Mouse (Mus musculus) left cerebral cortex, postnatal 36 days (tissue): Measurements from ENCODE around the gene Sf1. TPM values are rescaled to one million over a fixed set of nuclear protein-coding genes. Genes with fewer than 3 reads are reported as not detected.

Source experiments
- DNase-seq, 2 experiments: peaks; one replicate each; pipeline ENCODE4 v3.0.0; 2021 to 2022; ENCODE audit warnings: low spot score in 2 of 2, mixed read lengths in 1 of 2
- intact Hi-C: fragments of 180-260 bp; cut with DNase I; formaldehyde crosslinking; loops from one replicate; pipeline ENCODE4 v1.15.1; 2025
- total RNA-seq, 2 experiments: library from RNA; stranded (reverse); gene quantifications; 2 replicates each; pipeline ENCODE4 v1.2.3; 2021

Sf1 gene
- total RNA-seq, 2 experiments from 2014 or later, result 158 to 227 TPM

DNA sequence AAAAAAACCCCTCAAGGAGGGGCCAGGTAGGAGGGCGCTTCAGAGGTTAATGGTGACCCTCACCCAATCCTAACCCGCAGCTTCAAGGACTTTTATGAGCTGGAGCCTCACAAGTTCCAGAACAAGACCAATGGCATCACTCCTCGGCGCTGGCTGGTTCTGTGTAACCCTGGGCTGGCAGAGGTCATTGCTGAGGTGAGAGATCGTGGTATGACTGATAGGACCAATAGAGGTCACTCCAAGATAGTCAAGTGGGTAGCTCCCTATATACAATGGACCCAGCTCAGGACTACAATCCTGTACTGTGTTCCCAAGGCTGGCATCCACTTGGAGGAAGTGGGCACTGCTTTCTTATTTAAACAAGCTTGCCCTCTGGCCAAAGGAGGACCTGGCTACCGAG is 26.8 kb downstream of the Sf1 start:
- intact Hi-C loops, result no loop called here
- DNase-seq, result no peak

DNA sequence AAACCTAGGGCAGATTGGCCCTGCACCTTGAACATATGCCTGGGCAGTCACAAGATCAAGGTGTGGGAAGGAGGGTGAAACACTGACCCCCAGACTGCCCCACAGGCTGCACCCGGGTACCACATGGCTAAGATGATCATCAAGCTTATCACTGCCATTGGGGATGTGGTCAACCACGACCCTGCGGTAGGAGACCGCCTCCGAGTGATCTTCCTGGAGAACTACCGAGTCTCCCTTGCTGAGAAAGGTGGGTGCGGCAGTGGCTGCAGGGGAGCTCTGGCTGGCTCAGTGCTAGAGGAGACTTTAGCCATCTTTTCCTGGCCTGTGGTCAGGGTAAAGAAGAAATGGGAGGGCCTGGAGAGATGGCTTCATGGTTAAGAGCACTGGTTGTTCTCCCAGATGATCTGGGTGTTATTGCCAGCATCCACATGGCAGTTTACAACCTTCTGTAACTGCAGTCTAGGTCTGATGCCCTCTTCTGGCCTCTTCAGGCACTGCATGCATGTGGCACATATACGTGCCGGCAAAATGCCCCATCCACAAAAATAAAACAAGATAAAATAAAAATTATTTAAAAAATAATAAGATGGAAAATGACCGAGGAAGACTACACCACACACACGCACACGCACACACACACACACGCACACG is 29.4 kb downstream of the Sf1 start:
- DNase-seq, result no peak
- intact Hi-C loops, result no loop called here

DNA sequence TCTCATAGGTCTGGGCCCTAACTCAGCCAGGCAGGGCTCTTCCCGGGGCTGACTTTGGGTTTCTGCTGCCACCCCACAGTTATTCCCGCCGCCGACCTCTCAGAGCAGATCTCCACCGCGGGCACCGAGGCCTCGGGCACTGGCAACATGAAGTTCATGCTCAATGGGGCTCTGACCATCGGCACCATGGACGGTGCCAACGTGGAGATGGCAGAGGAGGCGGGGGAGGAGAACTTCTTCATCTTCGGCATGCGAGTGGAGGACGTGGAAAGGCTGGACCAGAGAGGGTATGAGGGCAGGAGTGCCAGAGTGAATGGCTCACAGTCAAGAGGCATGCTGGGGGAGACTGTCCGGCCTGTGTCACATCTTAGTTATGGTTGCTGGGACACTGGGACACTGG is 30.1 kb downstream of the Sf1 start:
- no peak for DNase-seq
- intact Hi-C loops, result no loop called here

DNA sequence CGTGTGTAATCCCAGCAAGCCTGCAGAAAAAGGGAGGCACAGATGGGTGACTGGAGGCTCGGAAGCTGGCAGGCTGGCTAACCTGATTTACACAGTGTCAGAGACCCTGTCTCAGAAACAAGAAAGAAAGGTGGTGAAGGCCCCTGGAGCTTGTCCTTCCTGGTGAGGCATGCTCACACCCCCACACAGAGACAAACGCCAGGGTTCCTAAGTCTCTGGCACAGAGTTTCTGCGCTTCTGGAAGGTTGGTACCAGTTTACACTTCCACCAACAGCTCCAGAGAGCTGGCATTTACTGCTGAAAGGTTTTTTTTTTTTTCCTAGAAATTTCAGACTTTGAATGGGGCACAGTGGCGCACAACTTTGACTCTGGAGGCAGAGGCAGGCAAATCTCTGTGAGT is 32.7 kb downstream of the Sf1 start:
- intact Hi-C loops, result no loop called here
- DNase-seq, result no peak

DNA sequence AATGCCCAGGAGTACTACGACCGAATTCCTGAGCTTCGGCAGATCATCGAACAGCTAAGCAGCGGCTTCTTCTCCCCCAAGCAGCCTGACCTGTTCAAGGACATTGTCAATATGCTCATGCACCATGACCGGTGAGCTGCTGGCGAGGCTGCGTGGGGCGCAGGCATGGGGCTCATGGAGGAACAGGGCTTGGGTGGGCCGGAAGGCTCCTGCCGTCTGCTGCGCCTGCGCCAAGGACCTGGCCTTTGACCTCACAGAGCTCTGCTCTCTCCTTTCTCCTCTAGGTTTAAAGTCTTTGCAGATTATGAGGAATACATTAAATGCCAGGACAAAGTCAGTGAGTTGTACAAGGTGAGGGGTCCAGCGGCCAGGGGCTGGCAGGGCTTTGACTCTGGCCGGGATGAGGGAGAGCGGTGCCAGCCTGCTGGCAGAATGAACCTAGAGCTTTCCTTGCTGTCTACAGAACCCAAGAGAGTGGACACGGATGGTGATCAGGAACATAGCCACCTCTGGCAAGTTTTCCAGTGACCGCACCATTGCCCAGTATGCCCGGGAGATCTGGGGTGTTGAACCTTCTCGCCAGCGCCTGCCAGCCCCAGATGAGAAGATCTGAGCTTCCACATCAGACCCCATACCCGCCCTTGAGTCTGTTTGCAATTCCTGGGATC is 34.2 kb downstream of the Sf1 start:
- no peak for DNase-seq
- intact Hi-C loops, result no loop called here

DNA sequence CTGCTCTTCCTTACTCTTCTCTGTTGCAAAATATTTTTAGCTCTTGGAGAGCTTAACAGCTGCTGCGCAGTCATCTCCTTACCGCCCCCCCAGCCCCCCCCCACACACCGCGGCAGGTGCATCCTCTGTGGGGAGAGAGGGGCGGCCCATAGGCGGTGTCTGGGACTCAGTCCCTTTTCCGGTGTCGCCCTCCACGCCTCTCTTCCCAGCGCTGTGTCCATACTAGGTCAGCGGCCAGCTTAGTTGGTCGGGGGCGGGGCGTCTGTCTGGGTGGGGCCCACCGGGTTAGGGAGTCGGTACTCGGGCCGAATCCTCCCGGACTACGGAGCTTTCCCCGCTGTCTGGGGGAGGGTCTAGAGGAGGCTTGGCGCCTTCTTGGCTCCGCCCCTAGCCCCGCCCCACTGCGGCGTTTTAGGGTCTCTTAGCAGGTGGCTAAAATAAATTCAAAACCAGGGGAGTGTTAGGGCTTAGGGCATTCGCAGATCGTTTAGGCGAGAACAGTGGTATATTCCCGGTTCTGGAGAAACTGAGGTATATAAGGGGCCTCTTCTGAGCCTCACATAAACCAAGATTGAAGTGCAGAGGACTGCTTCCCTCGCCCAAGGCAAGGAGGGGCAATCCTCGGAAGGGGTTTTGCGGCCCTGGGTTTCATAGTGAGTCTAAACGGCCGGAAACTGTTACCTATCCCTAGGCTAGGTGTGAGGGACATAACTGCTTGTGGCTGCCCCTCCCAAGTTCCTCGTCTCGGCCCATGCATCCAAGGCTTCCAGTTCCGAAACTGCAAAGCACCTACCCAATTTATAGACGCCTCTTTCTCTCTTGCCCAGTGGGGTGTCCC is 35.2 kb downstream of the Sf1 start:
- no peak for DNase-seq
- intact Hi-C loops, result no loop called here

DNA sequence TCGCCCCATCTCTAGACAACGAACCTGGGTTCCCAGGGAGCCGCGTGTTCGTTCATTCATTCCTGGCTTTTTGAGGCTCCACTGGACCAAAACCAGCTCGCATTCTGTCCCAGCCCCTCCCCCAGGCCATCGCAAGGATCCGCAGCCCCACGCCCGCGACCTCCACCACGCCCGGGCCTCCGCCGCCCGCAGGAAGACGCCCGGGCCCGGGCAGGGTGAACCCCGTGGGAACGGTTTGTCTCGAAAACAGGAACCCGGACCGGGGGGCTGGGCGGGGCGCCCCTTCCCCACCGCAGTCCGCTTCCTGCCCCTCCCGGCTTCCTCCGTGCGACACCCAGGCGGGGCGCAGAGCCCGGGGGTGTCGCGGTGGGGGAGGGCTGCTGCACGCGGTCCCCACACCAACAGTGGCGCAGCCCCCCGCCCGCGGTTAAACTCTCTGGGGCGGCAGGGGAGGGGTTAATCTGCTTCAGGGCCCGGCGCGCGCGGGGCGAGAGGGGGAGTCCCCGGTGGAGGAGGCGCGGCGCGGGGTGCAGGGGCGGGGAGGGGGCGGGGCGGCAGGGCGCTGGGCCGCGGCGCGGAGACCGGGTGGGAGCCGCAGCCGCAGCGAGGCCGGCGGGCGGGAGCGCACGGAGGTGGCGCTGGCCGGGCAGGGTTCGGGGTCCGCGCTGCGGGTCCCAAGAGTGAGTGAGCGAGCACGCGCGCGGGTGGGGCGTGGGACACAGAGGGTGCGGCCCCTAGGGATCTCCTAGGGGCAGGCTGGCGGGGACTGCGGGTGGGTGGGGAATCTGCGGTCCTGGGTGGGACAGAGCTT is 36.0 kb downstream of the Sf1 start, which contains the start of gene Rasgrp2:
Gene Rasgrp2 (plus strand): TSS at position 56 of the 811 bp plus-strand sequence.
- intact Hi-C loops, result no loop called here
- no peak for DNase-seq

DNA sequence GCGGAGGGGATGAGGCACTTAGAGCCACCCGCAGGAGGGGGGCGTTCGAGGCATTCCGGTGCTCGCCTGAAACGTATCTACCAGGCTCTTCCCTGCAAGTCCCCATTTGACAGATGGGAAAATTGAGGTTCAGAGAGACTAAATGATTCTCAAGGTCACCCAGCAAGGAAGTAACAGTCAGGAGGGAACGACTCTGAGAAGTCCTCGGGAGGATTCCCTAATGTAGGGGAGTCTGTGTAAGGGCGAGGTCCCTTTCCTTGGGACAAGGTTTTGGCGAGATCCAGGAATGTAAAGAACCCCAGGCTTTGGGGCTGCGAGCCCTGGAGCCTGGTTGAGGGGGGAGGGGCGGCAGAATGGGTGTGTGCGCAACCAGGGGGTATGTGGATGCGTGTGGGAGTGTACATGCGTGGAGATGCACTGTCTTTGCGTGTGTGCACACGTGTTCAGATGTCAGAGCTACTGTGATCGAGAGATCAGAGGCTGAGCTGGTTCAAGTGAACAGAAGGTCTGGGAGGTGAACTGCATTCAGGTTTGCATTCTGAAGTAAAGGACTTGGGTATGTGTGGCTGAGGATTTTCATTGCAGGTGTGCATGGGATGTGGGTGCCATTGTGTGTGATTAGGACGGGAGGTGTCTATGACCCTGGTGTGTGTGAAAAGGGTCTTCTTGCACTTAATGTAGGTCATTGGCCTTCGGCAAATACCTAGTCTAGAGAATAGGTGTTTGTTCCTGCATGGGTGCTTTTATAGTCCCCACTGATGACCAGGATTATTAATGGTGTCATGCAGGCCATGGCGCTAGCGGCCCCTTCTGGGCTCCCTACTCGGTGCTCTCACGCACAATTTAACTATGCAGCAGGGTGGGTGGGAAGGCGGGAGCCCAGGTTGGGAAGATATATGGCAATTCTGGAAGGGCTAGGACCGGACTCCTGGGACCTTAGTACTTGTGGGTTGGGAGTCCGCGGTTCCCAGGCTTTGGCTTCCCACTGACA is 36.9 kb downstream of the Sf1 start:
- no peak for DNase-seq
- intact Hi-C loops, result no loop called here

DNA sequence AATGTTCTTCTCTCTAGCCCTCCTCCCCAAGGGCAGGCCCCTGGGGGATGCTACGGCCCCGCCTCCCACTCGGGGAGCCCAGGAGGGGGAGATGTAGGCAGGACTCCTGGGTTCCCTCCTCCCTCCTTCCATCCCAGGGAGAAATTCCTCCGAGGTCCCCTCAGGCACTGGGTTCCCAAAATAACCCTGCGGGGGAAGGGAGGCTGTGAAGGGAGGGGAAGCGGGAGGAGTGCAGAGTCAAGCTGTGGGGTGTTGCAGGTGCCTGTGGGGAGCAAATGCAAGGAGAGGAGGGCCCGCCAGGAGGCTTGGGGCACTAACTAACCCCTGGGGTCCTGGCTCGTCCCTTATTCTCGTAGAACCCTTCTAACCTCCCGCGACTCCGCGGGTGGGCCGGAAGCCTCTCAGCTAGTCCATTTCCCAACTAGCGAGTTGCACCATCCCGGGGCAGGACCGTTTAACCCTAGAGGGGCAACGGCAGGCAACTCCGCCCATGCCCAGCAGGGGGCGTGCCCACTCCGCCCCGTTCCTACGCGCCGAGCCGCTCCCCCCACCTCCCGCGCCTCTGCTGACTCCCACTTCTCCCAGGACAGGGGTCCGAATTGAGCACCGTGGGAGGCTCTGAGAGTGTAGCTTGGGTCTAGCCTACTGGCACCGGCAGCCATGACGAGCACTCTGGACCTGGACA is 37.8 kb downstream of the Sf1 start:
- intact Hi-C loops, result no loop called here
- DNase-seq, result peak in 1 of 2 experiments; percentile 58

DNA sequence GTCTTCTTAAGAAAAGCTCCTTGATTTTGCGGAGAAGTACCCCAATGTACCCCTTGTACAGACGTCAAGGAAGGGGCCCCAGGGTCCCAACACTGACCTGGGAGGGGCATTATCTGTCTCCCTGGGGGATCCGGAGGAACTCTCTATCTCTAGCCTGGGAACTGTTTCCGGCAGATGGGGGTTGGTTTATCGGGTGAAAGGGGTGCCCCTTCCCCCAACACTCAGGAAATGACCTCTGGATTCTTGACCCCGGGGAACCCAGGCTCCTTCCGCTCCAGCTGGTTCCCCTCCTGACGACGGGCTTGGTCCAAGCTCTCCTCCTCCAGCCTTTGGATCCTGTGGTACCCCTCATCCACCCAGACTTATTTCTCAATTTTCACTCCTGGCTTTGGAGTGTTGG is 38.5 kb downstream of the Sf1 start:
- intact Hi-C loops, result no loop called here
- no peak for DNase-seq

DNA sequence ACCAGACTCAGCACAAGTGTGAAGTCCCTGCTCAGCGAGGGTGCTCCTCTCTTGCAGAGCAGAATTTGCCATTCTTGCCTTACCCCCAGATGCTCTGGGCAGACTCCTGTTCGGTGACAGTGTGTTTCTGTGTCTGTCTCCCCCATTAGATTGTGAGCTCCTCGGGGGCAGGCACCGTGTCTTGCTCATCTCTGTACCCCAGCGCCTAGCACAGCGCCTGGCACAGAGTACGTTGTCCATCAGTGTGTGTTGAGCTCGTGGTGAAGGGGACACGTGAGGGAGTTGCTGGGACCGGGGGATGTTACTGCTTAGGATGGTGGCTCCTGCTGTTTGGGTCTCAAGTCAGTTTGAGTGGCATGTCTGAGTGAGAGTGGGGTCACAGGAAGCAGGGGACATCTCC is 40.4 kb downstream of the Sf1 start:
- DNase-seq, result no peak

DNA sequence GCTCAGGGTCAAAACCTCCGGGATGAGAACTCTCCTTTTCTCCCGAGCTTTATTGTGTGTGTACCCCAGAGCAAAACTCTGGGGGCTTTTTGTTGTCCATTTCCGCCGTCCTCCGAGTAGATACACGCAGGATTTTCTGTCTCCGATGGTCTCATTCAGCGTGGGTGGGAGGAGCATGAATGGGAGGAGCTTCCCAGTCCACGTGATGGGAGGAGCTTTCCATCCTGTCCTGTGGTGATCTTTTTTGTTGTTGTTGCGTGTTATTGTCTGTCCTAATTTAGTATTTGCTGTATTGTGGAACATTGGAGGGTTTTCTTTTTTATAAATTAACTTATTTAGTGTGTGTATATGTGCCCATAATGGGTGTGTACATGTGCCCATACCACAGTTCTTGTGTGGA is 41.9 kb downstream of the Sf1 start:
- intact Hi-C loops, result no loop called here
- DNase-seq, result no peak

More for the DNA sequence above, 40.4 kb downstream of the Sf1 start:
- intact Hi-C loops, result loop anchor here (1.0 kb wide), 1 partner anchor 45 kb away; no protein-coding TSS in a partner anchor

DNA sequence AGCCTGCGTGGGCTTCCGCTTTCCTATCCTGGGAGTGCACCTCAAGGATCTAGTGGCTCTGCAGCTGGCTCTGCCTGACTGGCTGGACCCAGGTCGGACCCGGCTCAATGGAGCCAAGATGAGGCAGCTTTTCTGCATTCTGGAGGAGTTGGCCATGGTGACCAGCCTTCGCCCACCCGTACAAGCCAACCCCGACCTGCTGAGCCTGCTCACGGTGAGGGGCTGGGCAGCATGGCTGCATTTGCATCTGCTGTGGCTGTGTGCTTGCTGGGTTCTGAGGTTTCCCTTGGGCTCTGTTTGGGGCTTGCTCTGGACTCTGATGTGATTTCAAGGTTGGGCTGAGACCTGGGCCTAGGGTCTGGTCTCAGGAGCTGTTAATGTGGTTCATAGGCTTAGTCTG is 43.6 kb downstream of the Sf1 start:
- no peak for DNase-seq
- intact Hi-C loops, result no loop called here

DNA sequence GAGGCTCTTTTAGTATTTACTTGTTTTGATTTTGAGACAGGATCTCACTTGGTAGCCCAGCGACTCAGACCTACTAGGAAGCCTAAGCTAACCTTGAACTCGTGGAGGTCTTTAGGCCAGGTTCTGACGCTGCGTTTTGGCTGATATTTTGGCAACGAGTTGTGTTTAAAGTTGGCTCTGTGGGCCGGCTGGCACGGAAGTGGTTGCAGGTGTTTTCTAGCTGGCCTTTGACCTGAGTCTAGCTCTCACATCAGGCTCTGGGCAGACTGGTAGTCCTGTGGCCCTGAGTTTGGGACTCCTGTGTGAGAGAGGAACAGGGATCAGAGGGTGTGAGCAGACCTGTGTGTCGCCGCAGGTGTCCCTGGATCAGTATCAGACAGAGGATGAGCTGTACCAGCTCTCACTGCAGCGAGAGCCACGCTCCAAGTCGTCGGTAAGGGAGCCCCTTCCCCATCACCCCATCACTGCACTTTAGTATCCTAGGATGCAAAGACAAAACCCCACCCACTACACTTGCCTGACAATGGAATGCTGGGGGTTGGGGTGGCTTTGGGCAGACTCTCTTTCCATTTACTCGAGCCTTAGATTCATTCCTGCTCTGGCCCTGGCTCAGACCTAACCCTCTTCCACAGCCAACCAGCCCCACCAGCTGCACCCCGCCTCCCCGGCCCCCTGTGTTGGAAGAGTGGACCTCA is 44.5 kb downstream of the Sf1 start:
- DNase-seq, result no peak
- intact Hi-C loops, result no loop called here

DNA sequence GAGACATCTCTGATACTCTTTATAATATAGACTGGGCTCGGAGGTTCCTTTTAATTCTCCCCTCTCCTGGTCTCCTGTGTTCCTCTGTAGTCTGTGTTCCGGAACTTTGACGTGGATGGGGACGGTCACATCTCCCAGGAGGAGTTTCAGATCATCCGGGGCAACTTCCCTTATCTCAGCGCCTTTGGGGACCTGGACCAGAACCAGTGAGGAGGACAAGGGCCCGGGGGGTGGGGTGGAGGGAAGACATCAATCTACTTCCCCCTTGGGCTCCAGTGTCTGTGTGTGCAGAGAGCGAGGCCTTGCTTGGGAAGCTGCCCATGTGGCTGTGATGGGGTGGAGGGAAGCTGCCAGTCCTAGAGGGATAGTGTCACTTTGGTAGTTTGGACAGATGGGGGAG is 45.3 kb downstream of the Sf1 start:
- DNase-seq, result no peak
- intact Hi-C loops, result no loop called here

DNA sequence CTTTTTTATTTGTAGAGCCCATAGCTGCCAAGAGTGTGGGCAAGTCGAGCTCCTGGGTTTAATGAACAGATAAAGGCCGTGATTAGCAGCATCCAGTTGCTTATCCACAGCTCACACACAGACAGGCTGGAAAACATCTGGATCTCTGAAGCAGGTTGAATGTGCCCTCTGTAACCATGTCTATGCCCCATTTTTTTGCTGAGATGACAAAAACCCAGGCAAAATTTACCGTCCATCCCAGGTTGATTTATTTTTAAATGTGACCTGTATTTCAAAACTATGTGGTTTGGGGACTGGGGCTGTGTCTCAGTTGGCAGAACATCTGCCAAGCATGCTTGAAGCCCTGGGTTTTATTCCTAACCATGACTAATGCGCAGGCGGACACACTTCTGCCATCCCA is 45.7 kb downstream of the Sf1 start:
- intact Hi-C loops, result no loop called here
- no peak for DNase-seq

DNA sequence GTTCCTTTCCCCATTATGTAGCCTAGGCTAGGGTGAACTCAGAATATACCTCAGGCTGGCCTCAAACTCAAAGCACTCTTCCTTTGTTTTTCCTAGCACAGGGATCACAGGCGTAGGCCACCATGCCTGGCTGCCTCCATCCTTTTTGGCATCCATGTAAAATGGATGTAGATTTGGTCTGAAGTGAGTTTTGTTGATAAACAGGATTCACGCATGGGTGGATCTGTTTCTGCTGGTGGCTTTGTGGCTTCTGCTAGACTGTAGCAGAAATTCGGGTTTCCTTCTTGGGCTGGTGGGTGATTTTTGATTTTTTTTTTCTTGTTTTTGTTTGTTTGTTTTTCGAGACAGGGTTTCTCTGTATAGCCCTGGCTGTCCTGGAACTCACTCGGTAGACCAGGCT is 46.4 kb downstream of the Sf1 start:
- intact Hi-C loops, result no loop called here
- no peak for DNase-seq

DNA sequence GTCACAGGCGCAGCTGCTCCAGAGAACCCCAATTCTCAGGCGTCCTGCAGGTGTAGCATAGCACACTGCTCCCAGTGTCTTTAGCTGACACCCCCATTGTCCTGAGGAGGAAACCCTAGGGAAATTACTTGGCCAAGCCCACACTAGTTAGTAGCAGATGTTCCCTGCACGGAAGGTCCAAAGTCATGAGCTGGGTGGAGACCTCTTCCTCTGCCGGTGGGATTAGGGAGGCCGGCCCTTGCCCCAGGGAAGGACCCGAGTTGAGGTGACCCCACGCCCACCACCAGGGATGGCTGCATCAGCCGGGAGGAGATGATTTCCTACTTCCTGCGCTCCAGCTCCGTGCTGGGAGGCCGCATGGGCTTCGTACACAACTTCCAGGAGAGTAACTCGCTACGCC is 49.3 kb downstream of the Sf1 start:
- intact Hi-C loops, result no loop called here
- no peak for DNase-seq
